Mouse (Mus musculus): ENCODE measurements around the gene Tmem14a. TPM values are rescaled to one million over a fixed set of nuclear protein-coding genes. Genes with fewer than 3 reads are reported as not detected.

Gene Tmem14a
- polyA plus RNA-seq (2012; rRNA removed), result 4.4 and 6.1 TPM in 2 replicates

GRCm38 (mm10) chr1:21218489-21218919 lies at the start of gene Tmem14a:
Gene Tmem14a, plus strand, starts transcription at chr1:21218575.

GRCm38 (mm10) chr1:21239911-21240898 lies 21.8 kb downstream of the Tmem14a start, which contains the start of gene Gsta3:
Gene Gsta3, plus strand, starts transcription at chr1:21240589.

Other genes starting within 250 kb of the Tmem14a start
- gene Tram2, start 139.3 kb upstream of the Tmem14a start, polyA plus RNA-seq (2012; rRNA removed), result 15.5 and 23.1 TPM in 2 replicates
- gene Gsta3, start 22.0 kb downstream of the Tmem14a start, polyA plus RNA-seq (2012; rRNA removed), result 3.2 and 5.5 TPM in 2 replicates
- gene Khdc1a, start 131.1 kb downstream of the Tmem14a start, polyA plus RNA-seq (2012; rRNA removed), result 0.80 and 0.83 TPM in 2 replicates
- gene Khdc1c, start 149.8 kb downstream of the Tmem14a start, polyA plus RNA-seq (2012; rRNA removed), result 0.75 and 1.0 TPM in 2 replicates
- gene Khdc1b, start 165.0 kb downstream of the Tmem14a start, polyA plus RNA-seq (2012; rRNA removed), result 3.5 and 4.1 TPM in 2 replicates

Measured in ovary, adult 2 months (tissue).